In the genomic region with DNA sequence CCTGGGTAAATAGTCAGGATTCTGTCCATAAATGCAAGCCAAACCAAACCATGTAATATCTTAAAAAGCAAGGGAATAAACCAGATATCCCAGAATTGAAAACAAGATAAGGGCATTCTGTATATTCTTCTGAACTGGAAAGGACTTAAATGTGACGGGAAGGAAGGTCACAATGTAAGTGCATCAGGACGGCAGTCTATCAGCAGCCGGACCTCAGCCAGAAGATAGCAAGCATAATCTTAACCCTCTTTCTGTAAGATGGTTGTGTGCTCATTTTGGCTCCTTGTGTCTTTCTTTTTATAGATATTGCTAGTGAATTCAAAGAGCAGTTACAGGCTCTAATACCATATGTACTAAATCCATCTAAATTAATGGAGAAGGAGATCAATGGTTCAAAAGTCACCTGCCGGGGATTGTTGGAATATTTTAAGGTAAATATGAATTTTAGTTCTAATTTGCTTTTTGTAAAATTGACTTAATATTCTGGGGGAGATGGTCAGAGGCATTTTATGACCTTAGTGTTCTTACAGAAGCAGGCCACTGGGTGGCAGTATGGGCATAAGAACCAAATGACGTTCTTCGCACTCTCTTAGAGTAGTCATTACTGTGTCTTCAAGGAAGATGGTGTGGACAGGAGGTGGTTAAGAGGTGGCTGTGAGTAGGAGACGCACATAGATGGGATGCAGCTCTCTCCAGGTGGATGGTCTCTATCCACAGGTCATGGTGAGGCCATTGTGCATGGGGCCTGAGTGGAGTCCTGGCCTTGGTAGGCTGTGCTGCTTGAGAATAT, we compare ENCODE assay signal across 8 mouse cellular contexts. TPM values are rescaled to one million over a fixed set of nuclear protein-coding genes. Genes with fewer than 3 reads are reported as not detected.
DNase-seq lines count a peak whose midpoint lies in the region; ATAC-seq and TF ChIP-seq lines count a peak whose summit lies in the region.
"Had no signal": no experiment of that assay in that cellular context is flagged by ENCODE, and none has a peak within 500 bp of the region (broad histone marks: within the 10 kb centered on the region; RNA-seq: fewer than 3 reads in every experiment).

No protein-coding gene starts in this region.

- H3K36me3 ChIP-seq in hindbrain, embryonic 10.5 days, result peaks cover 64% of the 10 kb centered on the region
- H3K36me3 ChIP-seq in lung, postnatal 0 days (ENCODE audit: insufficient read depth, low read length), result peaks cover 39% of the 10 kb centered on the region

- TF ChIP-seq CTCF in bone marrow macrophage, adult 2 months (IDR thresholded peaks at IDR 0.05; ENCODE audit: low read depth, low read length), result peak; percentile 42; the same call in 1 of the 2 replicates
- peak; percentile 86 for TF ChIP-seq CTCF in lung, postnatal 0 days (IDR thresholded peaks at IDR 0.05)

- WGBS in hindbrain, embryonic 10.5 days, result 63% methylated on average over 7 of the region's 7 CpGs
- WGBS in lung, postnatal 0 days, result 51% methylated on average over 7 of the region's 7 CpGs

- no peak overlapping the region for H3K27ac ChIP-seq in bone marrow macrophage, adult 2 months (ENCODE audit: insufficient read depth, low read depth, low read length)
- H3K27ac ChIP-seq in hindbrain, embryonic 10.5 days, result no peak overlapping the region
- no peak overlapping the region for H3K27ac ChIP-seq in lung, postnatal 0 days (ENCODE audit: low read length)
- H3K27ac ChIP-seq: limb, embryonic 15.5 days had no signal

- DNase-seq in ES-CJ7 (ENCODE audit: low read depth, low spot score), result peak; percentile 61
- DNase-seq in fibroblast of lung, adult 2 months (ENCODE audit: low read depth), result peak; percentile 33
- DNase-seq in hindbrain, embryonic 10.5 days (ENCODE audit: low spot score), result peak; percentile 46
- peak; percentile 14 for DNase-seq in layer of hippocampus, adult 9-11 months
- DNase-seq in lung, postnatal 0 days (ENCODE audit: low spot score), result peak; percentile 74
- peak; percentile 72 for DNase-seq in retina, postnatal 1 day

- no peaks in the 10 kb centered on the region for H3K4me1 ChIP-seq in bone marrow macrophage, adult 2 months (ENCODE audit: control insufficient read depth, insufficient read depth, low read length)
- no peaks in the 10 kb centered on the region for H3K4me1 ChIP-seq in hindbrain, embryonic 10.5 days (replicated peaks)
- no peaks in the 10 kb centered on the region for H3K4me1 ChIP-seq in lung, postnatal 0 days (ENCODE audit: insufficient read depth, low read depth, low read length)
- H3K4me1 ChIP-seq: limb, embryonic 15.5 days had no signal

- no peak overlapping the region for H3K4me2 ChIP-seq in lung, postnatal 0 days (replicated peaks; ENCODE audit: low read depth, low read length)
- H3K4me2 ChIP-seq: limb, embryonic 15.5 days had no signal

- no peaks in the 10 kb centered on the region for H3K9me3 ChIP-seq in hindbrain, embryonic 10.5 days
- H3K9me3 ChIP-seq in lung, postnatal 0 days (ENCODE audit: low read length), result no peaks in the 10 kb centered on the region
- H3K9me3 ChIP-seq: limb, embryonic 15.5 days had no signal

- no peaks in the 10 kb centered on the region for H3K27me3 ChIP-seq in hindbrain, embryonic 10.5 days (ENCODE audit: insufficient read depth, poor library complexity, severe bottlenecking)
- H3K27me3 ChIP-seq in lung, postnatal 0 days (replicated peaks; ENCODE audit: insufficient read depth, low read length), result no peaks in the 10 kb centered on the region
- H3K27me3 ChIP-seq: limb, embryonic 15.5 days had no signal

- no peak overlapping the region for H3K9ac ChIP-seq in lung, postnatal 0 days (replicated peaks; ENCODE audit: low read depth)
- H3K9ac ChIP-seq: limb, embryonic 15.5 days had no signal

- ATAC-seq in lung, postnatal 0 days, result 0 out of 2 replicates have a peak, but pooled peaks have one; percentile 28

- TF ChIP-seq POLR2A in bone marrow macrophage, adult 2 months (IDR thresholded peaks at IDR 0.05; ENCODE audit: borderline replicate concordance, low read depth, low read length), result no peak

- no peak for TF ChIP-seq EP300 in lung, postnatal 0 days (IDR thresholded peaks at IDR 0.05)

- H3K4me3 ChIP-seq in bone marrow macrophage, adult 2 months (ENCODE audit: insufficient read depth, low read length), result no peak overlapping the region
- H3K4me3 ChIP-seq in hindbrain, embryonic 10.5 days, result no peak overlapping the region
- no peak overlapping the region for H3K4me3 ChIP-seq in lung, postnatal 0 days (ENCODE audit: low read depth, low read length)
- H3K4me3 ChIP-seq: limb, embryonic 15.5 days had no signal

RNA-seq across cellular contexts. Expression of gene Pla2g16, which starts 28.4 kb away (rescaled TPM):
- 5.4 and 5.7 TPM in 2 replicates for polyA plus RNA-seq in bone marrow macrophage, adult 2 months (2012; ENCODE audit: insufficient read depth, insufficient read length, missing spikeins)
- polyA plus RNA-seq in hindbrain, embryonic 10.5 days (2016; fragmentation: Nextera tagmentation; extraction: Ambion mirVana), result 4.6 and 4.7 TPM in 2 replicates
- 17.9 and 19.1 TPM in 2 replicates for polyA plus RNA-seq in lung, postnatal 0 days (2015; fragmentation: Nextera tagmentation; extraction: Ambion mirVana)

RNA-seq across cellular contexts. Expression of gene Atl3, which starts 35.0 kb away (rescaled TPM):
- polyA plus RNA-seq in bone marrow macrophage, adult 2 months (2012; ENCODE audit: insufficient read depth, insufficient read length, missing spikeins), result 53.1 and 62.2 TPM in 2 replicates
- polyA plus RNA-seq in hindbrain, embryonic 10.5 days (2016; fragmentation: Nextera tagmentation; extraction: Ambion mirVana), result 4.6 and 7.2 TPM in 2 replicates
- 20.0 and 21.6 TPM in 2 replicates for polyA plus RNA-seq in lung, postnatal 0 days (2015; fragmentation: Nextera tagmentation; extraction: Ambion mirVana)

RNA-seq across cellular contexts. Expression of gene Rtn3, which starts 45.8 kb away (rescaled TPM):
- 264 and 281 TPM in 2 replicates for polyA plus RNA-seq in bone marrow macrophage, adult 2 months (2012; ENCODE audit: insufficient read depth, insufficient read length, missing spikeins)
- 256 and 280 TPM in 2 replicates for polyA plus RNA-seq in hindbrain, embryonic 10.5 days (2016; fragmentation: Nextera tagmentation; extraction: Ambion mirVana)
- 122 and 132 TPM in 2 replicates for polyA plus RNA-seq in lung, postnatal 0 days (2015; fragmentation: Nextera tagmentation; extraction: Ambion mirVana)

Comparison
In these comparisons a context has a peak if more than half of its experiments do, and no peak if none do; other contexts are left out.
1. DNase-seq: peak in every context shown above with its lines; median percentile 74 in lung, postnatal 0 days; 72 in retina, postnatal 1 day; 61 in ES-CJ7; 46 in hindbrain, embryonic 10.5 days; 33 in fibroblast of lung, adult 2 months; 14 in layer of hippocampus, adult 9-11 months.